Mouse (Mus musculus) intestine, postnatal 0 days (tissue): ENCODE data around the gene Arhgap24. TPM values are rescaled to one million over a fixed set of nuclear protein-coding genes. Genes with fewer than 3 reads are reported as not detected.

ENCODE experiments used
- ATAC-seq: fragments of 200-750 bp; cut with Nextera tagmentation; 2 replicates; pipeline ENCODE4 v1.8.0; 2017; ENCODE audit warnings: mild to moderate bottlenecking, moderate TSS enrichment, moderate library complexity
- H3K27ac ChIP-seq: fragments of 300-500 bp; sonication (generic); 2 replicates; pipeline ENCODE4 v1.5.1; 2014; ENCODE audit warnings: mild to moderate bottlenecking, low read depth, low read length, moderate library complexity
- H3K27me3 ChIP-seq: fragments of 300-500 bp; sonication (generic); replicated peaks from 2 replicates; pipeline ENCODE4 v1.6.1; 2014; ENCODE audit warnings: low read length, mixed read lengths; ENCODE audit not compliant: control insufficient read depth, insufficient read depth
- H3K36me3 ChIP-seq: fragments of 300-500 bp; sonication (generic); 2 replicates; pipeline ENCODE4 v1.6.1; 2014; ENCODE audit warnings: mild to moderate bottlenecking, moderate library complexity; ENCODE audit not compliant: control insufficient read depth, insufficient read depth
- H3K4me1 ChIP-seq: fragments of 300-500 bp; sonication (generic); replicated peaks from 2 replicates; pipeline ENCODE4 v1.6.1; 2014; ENCODE audit warnings: antibody characterized with exemption, low read length, mixed read lengths; ENCODE audit not compliant: control insufficient read depth, insufficient read depth
- H3K4me2 ChIP-seq: fragments of 300-500 bp; sonication (generic); replicated peaks from 2 replicates; pipeline ENCODE4 v1.6.1; 2014; ENCODE audit warnings: low read depth, mild to moderate bottlenecking, moderate library complexity
- H3K4me3 ChIP-seq: fragments of 300-500 bp; sonication (generic); 2 replicates; pipeline ENCODE4 v1.5.1; 2014; ENCODE audit warnings: low read depth, low read length
- H3K9ac ChIP-seq: fragments of 300-500 bp; sonication (generic); 2 replicates; pipeline ENCODE4 v1.6.1; 2014; ENCODE audit warnings: mild to moderate bottlenecking, low read depth, low read length
- H3K9me3 ChIP-seq: fragments of 300-500 bp; sonication (generic); 2 replicates; pipeline ENCODE4 v1.6.1; 2016; ENCODE audit warnings: mixed run types; ENCODE audit not compliant: control insufficient read depth
- CTCF ChIP-seq: sonication (generic); IDR thresholded peaks from 2 replicates; pipeline ENCODE4 v1.5.1; 2016; ENCODE audit warnings: low read depth, mild to moderate bottlenecking, control low read depth, antibody characterized with exemption, moderate library complexity
- WGBS: fragments of 180-500 bp; shearing (Covaris S2); extraction: QIAGEN DNeasy Blood & Tissue Kit; methylation state at CpG from one replicate; pipeline ENCODE4 v1.1.7; 2014; 5-methylcytosine and 5-hydroxymethylcytosine counted together
- polyA plus RNA-seq: library from polyadenylated mRNA; unstranded; fragments of >200 nt; fragmentation: Nextera tagmentation; extraction: Ambion mirVana; gene quantifications from 2 replicates; pipeline ENCODE4 v1.2.1, GENCODE M21; 2015

Gene Arhgap24
- polyA plus RNA-seq, 1 experiment from 2014 or later = 7.6 TPM

- H3K4me2 ChIP-seq = no peak overlapping the region
These were observed 310.1 kb downstream of the Arhgap24 start for GRCm38 (mm10) chr5:102791273-102791672.

GRCm38 (mm10) chr5:102793536-102793935 lies 312.3 kb downstream of the Arhgap24 start:
- 73% methylated on average over 11 of the region's 11 CpGs for whole genome bisulfite sequencing
- TF ChIP-seq CTCF = no peak
- no peak for ATAC-seq

More at GRCm38 (mm10) chr5:102791273-102791672, 310.1 kb downstream of the Arhgap24 start:
- Histone ChIP-seq H3K27ac (no peak overlapping the region), H3K36me3 (no peaks in the 10 kb centered on the region), H3K9me3 (no peaks in the 10 kb centered on the region), H3K9ac (no peak overlapping the region), H3K4me3 (no peak overlapping the region), H3K27me3 (no peaks in the 10 kb centered on the region), H3K4me1 (no peaks in the 10 kb centered on the region)
- no peak for ATAC-seq
- 58% methylated on average over 4 of the region's 4 CpGs for WGBS
- no peak for TF ChIP-seq CTCF

GRCm38 (mm10) chr5:102801469-102801868 lies 320.3 kb downstream of the Arhgap24 start:
- H3K9ac ChIP-seq = no peak overlapping the region
- no peak overlapping the region for H3K4me2 ChIP-seq
- no peak overlapping the region for H3K27ac ChIP-seq
- no peaks in the 10 kb centered on the region for H3K36me3 ChIP-seq
- ATAC-seq = no peak
- no peak overlapping the region for H3K4me3 ChIP-seq
- no peaks in the 10 kb centered on the region for H3K27me3 ChIP-seq
- H3K4me1 ChIP-seq = no peaks in the 10 kb centered on the region
- TF ChIP-seq CTCF = no peak
- H3K9me3 ChIP-seq = no peaks in the 10 kb centered on the region
- 34% methylated on average over 3 of the region's 3 CpGs for WGBS

More at GRCm38 (mm10) chr5:102793536-102793935, 312.3 kb downstream of the Arhgap24 start:
- Histone ChIP-seq H3K9me3 (no peaks in the 10 kb centered on the region), H3K4me1 (no peaks in the 10 kb centered on the region), H3K4me2 (no peak overlapping the region), H3K36me3 (no peaks in the 10 kb centered on the region), H3K27ac (no peak overlapping the region), H3K4me3 (no peak overlapping the region), H3K27me3 (no peaks in the 10 kb centered on the region), H3K9ac (no peak overlapping the region)

- TF ChIP-seq CTCF = no peak
- 86% methylated on average over 6 of the region's 6 CpGs for WGBS
- no peaks in the 10 kb centered on the region for H3K4me1 ChIP-seq
These were observed 321.6 kb downstream of the Arhgap24 start for GRCm38 (mm10) chr5:102802833-102803232.

GRCm38 (mm10) chr5:102803675-102804074 lies 322.5 kb downstream of the Arhgap24 start:
- Histone ChIP-seq H3K36me3 (no peaks in the 10 kb centered on the region), H3K9ac (no peak overlapping the region), H3K4me3 (no peak overlapping the region), H3K4me1 (no peaks in the 10 kb centered on the region), H3K27me3 (no peaks in the 10 kb centered on the region), H3K27ac (no peak overlapping the region), H3K4me2 (no peak overlapping the region), H3K9me3 (no peaks in the 10 kb centered on the region)
- TF ChIP-seq CTCF = no peak
- ATAC-seq = no peak
- 50% methylated on average over 4 of the region's 4 CpGs for WGBS

More at GRCm38 (mm10) chr5:102802833-102803232, 321.6 kb downstream of the Arhgap24 start:
- Histone ChIP-seq H3K36me3 (no peaks in the 10 kb centered on the region), H3K27ac (no peak overlapping the region), H3K4me2 (no peak overlapping the region), H3K9ac (no peak overlapping the region), H3K27me3 (no peaks in the 10 kb centered on the region), H3K4me3 (no peak overlapping the region), H3K9me3 (no peaks in the 10 kb centered on the region)
- ATAC-seq = no peak

GRCm38 (mm10) chr5:102807518-102807917 lies 326.3 kb downstream of the Arhgap24 start:
- TF ChIP-seq CTCF = no peak
- Histone ChIP-seq H3K9ac (no peak overlapping the region), H3K4me1 (no peaks in the 10 kb centered on the region), H3K4me2 (no peak overlapping the region), H3K9me3 (no peaks in the 10 kb centered on the region), H3K36me3 (no peaks in the 10 kb centered on the region), H3K4me3 (no peak overlapping the region), H3K27ac (no peak overlapping the region), H3K27me3 (no peaks in the 10 kb centered on the region)
- ATAC-seq = no peak
